Mouse (Mus musculus): Measurements from ENCODE around the gene Gpr132.

Gpr132 gene

GRCm38 (mm10) chr12:112868178-112869087, at the start of gene Gpr132:
Gene Gpr132, minus strand, starts transcription at chr12:112868228.
- peak; percentile 29 for DNase-seq (ENCODE audit: low read depth)

- DNase-seq (ENCODE audit: low read depth) = no peak
Measured at GRCm38 (mm10) chr12:112917486-112917885, 49.5 kb upstream of the Gpr132 start.

GRCm38 (mm10) chr12:112916698-112917400, 48.8 kb upstream of the Gpr132 start:
- no peak for DNase-seq (ENCODE audit: low read depth)

GRCm38 (mm10) chr12:112915587-112915986, 47.6 kb upstream of the Gpr132 start:
- DNase-seq (ENCODE audit: low read depth) = no peak

GRCm38 (mm10) chr12:112914527-112914926, 46.5 kb upstream of the Gpr132 start:
- DNase-seq (ENCODE audit: low read depth) = no peak

GRCm38 (mm10) chr12:112912951-112913745, 45.1 kb upstream of the Gpr132 start:
- DNase-seq (ENCODE audit: low read depth) = no peak

- DNase-seq (ENCODE audit: low read depth) = no peak
Measured at GRCm38 (mm10) chr12:112911701-112912100, 43.7 kb upstream of the Gpr132 start.

GRCm38 (mm10) chr12:112908991-112909390, 41.0 kb upstream of the Gpr132 start:
- DNase-seq (ENCODE audit: low read depth) = no peak

- no peak for DNase-seq (ENCODE audit: low read depth)
Measured at GRCm38 (mm10) chr12:112905001-112905400, 37.0 kb upstream of the Gpr132 start.

GRCm38 (mm10) chr12:112903941-112904340, 35.9 kb upstream of the Gpr132 start:
- DNase-seq (ENCODE audit: low read depth) = no peak

- DNase-seq (ENCODE audit: low read depth) = no peak
Measured at GRCm38 (mm10) chr12:112900641-112901040, 32.6 kb upstream of the Gpr132 start.

- no peak for DNase-seq (ENCODE audit: low read depth)
Measured at GRCm38 (mm10) chr12:112898960-112899359, 30.9 kb upstream of the Gpr132 start.

- no peak for DNase-seq (ENCODE audit: low read depth)
Measured at GRCm38 (mm10) chr12:112898351-112898750, 30.3 kb upstream of the Gpr132 start.

GRCm38 (mm10) chr12:112897522-112898212, 29.6 kb upstream of the Gpr132 start:
- DNase-seq (ENCODE audit: low read depth) = peak; percentile 47

GRCm38 (mm10) chr12:112894969-112895368, 26.9 kb upstream of the Gpr132 start:
- no peak for DNase-seq (ENCODE audit: low read depth)

GRCm38 (mm10) chr12:112894303-112894884, 26.4 kb upstream of the Gpr132 start:
- DNase-seq (ENCODE audit: low read depth) = peak; percentile 67

- DNase-seq (ENCODE audit: low read depth) = no peak
Measured at GRCm38 (mm10) chr12:112885465-112885864, 17.4 kb upstream of the Gpr132 start.

GRCm38 (mm10) chr12:112881301-112881815, 13.3 kb upstream of the Gpr132 start:
- no peak for DNase-seq (ENCODE audit: low read depth)

GRCm38 (mm10) chr12:112880661-112881060, 12.6 kb upstream of the Gpr132 start:
- no peak for DNase-seq (ENCODE audit: low read depth)

GRCm38 (mm10) chr12:112879731-112880130, 11.7 kb upstream of the Gpr132 start:
- DNase-seq (ENCODE audit: low read depth) = no peak

GRCm38 (mm10) chr12:112877607-112878020, 9.6 kb upstream of the Gpr132 start:
- no peak for DNase-seq (ENCODE audit: low read depth)
